Mouse (Mus musculus) cerebellum, adult 11 months (tissue): ENCODE results near the gene BC030500.

ENCODE experiments used
- DNase-seq: peaks from one replicate; pipeline ENCODE4 v3.0.0; 2022

The BC030500 gene

GRCm38 (mm10) chr8:58911677-58912076, at the start of gene BC030500:
TSS of gene BC030500 (plus strand) at chr8:58911755.
- DNase-seq = no peak

DNA sequence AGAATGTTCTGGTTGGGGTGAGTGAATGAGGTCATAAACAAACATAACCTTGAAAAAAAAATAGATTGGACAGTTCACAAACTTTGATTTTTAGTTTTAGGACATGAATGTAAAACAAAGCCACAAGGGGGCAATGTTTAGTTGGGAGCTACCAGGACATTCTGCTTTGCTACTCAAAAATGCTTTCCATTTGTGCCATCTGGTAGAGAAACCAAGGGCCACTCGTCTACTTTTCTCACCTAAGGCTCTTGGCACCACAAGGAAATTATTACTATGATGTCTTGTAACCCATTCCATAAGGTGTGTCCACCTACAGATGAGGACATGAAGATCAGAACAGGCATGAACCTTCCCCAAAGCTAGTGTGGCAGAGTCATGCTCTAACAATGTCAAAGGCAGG, 25.1 kb upstream of the BC030500 start:
- no peak for DNase-seq

DNA sequence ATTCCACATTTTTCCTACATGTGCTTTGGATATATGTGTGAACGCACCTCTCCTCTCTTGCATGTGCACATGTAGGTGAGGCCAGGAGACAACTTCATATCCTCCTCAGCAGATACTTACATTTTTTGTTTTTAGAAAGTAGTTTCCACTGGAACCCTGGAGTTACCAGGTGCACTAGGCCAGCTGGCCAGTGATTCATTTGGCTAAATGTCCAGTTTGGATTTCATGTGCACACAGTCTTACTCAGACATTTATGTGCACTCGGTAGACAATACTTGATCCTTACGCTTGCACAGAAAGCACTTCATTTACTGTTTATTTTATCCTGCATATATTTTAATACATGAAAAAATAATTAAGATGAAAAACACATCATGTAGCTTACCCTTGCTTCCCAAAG, 21.0 kb upstream of the BC030500 start:
- no peak for DNase-seq

DNA sequence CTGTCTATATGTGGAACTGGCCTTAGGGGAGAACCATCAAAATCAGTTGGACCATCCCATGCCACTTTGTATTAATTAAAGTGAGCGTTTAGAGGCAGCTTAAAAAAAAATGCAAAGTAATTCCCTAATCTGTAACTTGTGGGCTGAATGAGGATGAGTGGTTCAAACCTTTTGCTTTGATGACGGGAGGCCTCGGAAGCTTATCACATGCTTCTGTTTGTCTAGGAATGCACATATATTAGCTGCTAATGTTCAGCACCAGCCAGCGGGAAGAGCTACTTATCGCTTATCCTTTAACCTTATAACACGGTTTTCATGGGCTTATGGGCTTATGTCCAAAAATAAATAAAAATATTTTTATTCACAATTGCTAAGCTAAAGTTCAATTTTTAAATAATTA, 15.6 kb upstream of the BC030500 start:
- no peak for DNase-seq

GRCm38 (mm10) chr8:58904465-58904864, 7.1 kb upstream of the BC030500 start:
- no peak for DNase-seq

GRCm38 (mm10) chr8:58912196-58912839, 763 bp downstream of the BC030500 start, which contains the start of gene Galntl6:
TSS of gene Galntl6 (minus strand) at chr8:58912640.
- peak; percentile 8 for DNase-seq

DNA sequence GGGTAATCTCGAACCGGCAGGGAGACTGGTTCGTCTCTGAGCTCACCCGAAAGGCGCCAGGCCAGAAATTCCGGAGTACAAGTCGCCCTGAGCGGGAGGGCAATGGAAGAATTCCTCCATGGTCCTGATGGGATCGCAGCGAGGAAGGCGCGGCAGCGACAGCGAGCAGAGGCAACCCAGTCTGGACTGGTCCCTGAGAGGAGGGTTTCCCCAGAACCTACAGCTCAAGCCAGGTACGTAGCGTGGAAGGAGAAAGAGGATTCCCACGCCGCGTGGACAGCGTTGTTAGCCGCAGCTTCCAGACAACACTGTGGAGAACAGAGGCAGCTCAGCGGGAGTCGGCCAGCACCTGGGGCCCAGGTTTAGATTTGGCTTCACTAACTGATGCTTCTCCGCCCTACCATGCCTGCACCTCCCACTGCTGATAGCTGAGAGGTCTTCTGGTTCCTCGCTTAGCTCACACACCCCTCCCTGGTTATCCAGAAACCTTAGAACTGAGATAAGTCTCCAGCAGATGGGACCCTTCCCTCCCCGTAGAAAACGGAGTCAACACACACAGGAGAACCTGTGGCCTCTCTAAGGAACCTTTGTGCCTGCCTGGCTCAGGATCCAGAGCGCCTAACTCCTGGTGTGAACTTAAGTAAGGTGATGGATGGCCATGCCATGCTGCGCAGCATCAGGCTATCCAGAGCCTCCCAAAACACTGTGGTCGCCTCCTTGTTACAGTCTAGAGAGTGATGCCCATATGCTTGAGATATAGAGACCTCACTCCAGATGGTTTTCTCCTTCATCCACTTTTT, 1.5 kb downstream of the BC030500 start:
- peak; percentile 12 for DNase-seq

- no peak for DNase-seq
Measured at GRCm38 (mm10) chr8:58913640-58913968, 2.0 kb downstream of the BC030500 start.

DNA sequence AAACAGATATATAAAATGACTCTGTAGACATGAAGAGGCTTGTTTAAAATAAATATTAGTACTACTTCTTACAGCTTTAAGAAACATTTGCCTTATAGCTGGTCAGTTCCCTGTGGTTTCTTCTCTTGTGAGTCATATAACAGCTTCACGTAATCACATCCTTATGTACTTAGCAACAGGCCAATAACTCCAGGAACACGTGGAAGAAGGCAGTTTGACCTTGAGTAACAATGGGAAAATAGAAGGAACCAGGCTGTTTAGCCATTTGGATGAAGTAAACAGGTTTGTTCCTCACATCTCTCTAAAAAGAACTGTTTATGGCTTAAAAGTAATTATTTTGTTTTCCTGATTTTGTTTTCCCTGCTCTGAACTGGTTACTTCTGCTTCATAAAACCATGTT, 3.6 kb downstream of the BC030500 start:
- no peak for DNase-seq

DNA sequence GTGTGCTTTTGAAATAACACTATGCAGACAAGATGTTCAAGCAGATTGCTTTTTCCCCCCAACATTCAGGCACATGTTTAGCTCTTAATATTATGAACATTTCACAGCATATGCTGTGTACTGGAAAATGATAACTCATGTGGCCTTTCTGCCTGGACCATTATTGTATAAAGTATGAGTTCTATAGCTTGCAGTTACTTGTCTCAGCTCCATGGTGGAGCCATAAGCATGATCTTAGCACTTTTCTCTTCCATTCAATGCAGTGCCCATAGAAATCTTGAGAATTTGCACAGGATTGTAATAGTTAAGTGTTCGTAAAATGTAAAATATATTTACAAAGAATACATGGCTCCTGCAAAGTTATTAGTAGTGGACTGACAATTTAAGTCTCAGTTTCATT, 19.5 kb downstream of the BC030500 start:
- DNase-seq = no peak

DNA sequence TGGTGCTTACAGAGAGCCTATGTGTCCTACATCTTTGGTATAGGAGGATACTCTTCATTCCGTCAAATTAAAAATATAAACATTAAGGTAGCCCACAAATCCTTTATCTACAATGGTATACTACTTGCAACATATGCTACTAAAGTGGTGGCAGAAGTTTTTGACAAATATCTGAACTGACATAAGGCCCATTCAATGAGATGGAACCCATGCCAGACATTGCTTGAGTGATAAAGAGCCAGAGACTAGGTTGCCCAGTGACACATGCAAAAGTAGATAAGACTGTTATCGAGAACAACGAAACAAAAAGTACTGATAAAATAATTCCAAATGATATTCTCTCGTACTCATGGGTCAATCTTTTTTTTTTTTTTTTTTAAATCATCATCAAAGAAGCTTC, 32.2 kb downstream of the BC030500 start:
- DNase-seq = no peak

GRCm38 (mm10) chr8:58957195-58957739, 45.7 kb downstream of the BC030500 start:
- DNase-seq = no peak
